Mouse (Mus musculus) embryonic facial prominence, embryonic 14.5 days (tissue): ENCODE measurements around the gene Vps52. TPM values are rescaled to one million over a fixed set of nuclear protein-coding genes. Genes with fewer than 3 reads are reported as not detected.
"Not testable (repeated sequence)": the region's sequence is repeated elsewhere in the genome, so short reads cannot be mapped to it uniquely, and the experiment has no call there.

Experiments used
- ATAC-seq: fragments of 200-750 bp; cut with Nextera tagmentation; 2 replicates; pipeline ENCODE4 v1.8.0; 2017; ENCODE audit warnings: low read depth, moderate number of reproducible peaks, moderate TSS enrichment
- DNase-seq: peaks from one replicate; pipeline ENCODE4 v3.0.0-alpha.2; 2015; ENCODE audit warnings: low spot score
- H3K27ac ChIP-seq: fragments of 300-500 bp; sonication (generic); replicated peaks from 2 replicates; pipeline ENCODE4 v1.5.1; 2014; ENCODE audit warnings: low read depth, mild to moderate bottlenecking, low read length, moderate library complexity
- H3K27me3 ChIP-seq: fragments of 300-500 bp; sonication (generic); replicated peaks from 2 replicates; pipeline ENCODE4 v1.6.1; 2014; ENCODE audit warnings: low read length; ENCODE audit not compliant: control insufficient read depth, insufficient read depth
- H3K36me3 ChIP-seq: fragments of 300-500 bp; sonication (generic); 2 replicates; pipeline ENCODE4 v1.6.1; 2014; ENCODE audit warnings: low read length, mixed read lengths; ENCODE audit not compliant: control insufficient read depth, insufficient read depth
- H3K4me1 ChIP-seq: fragments of 300-500 bp; sonication (generic); 2 replicates; pipeline ENCODE4 v1.6.1; 2014; ENCODE audit warnings: antibody characterized with exemption, low read length; ENCODE audit not compliant: control insufficient read depth, insufficient read depth
- H3K4me2 ChIP-seq: fragments of 300-500 bp; sonication (generic); 2 replicates; pipeline ENCODE4 v1.6.1; 2014; ENCODE audit warnings: low read depth, mild to moderate bottlenecking, low read length, moderate library complexity, mixed read lengths
- H3K4me3 ChIP-seq: fragments of 300-500 bp; sonication (generic); 2 replicates; pipeline ENCODE4 v1.5.1; 2014; ENCODE audit warnings: low read depth, mild to moderate bottlenecking, low read length
- H3K9ac ChIP-seq: fragments of 300-500 bp; sonication (generic); 2 replicates; pipeline ENCODE4 v1.6.1; 2014; ENCODE audit warnings: low read depth, mild to moderate bottlenecking, low read length, moderate library complexity, mixed read lengths
- H3K9me3 ChIP-seq: fragments of 300-500 bp; sonication (generic); 2 replicates; pipeline ENCODE4 v1.6.1; 2016; ENCODE audit warnings: low read length; ENCODE audit not compliant: control insufficient read depth
- WGBS: fragments of 180-500 bp; shearing (Covaris S2); extraction: QIAGEN DNeasy Blood & Tissue Kit; methylation state at CpG from one replicate; pipeline ENCODE4 v1.1.7; 2014; 5-methylcytosine and 5-hydroxymethylcytosine counted together
- polyA plus RNA-seq: library from polyadenylated mRNA; unstranded; fragments of >200 nt; fragmentation: Nextera tagmentation; extraction: Ambion mirVana; gene quantifications from 2 replicates; pipeline ENCODE4 v1.2.1, GENCODE M21; 2014

Gene Vps52
- polyA plus RNA-seq, 1 experiment from 2014 or later = 38.6 TPM

- ATAC-seq = no peak
- no peak for DNase-seq
- Histone ChIP-seq H3K27ac (no peak overlapping the region), H3K36me3 (no peaks in the 10 kb centered on the region), H3K4me3 (no peak overlapping the region), H3K9me3 (no peaks in the 10 kb centered on the region), H3K9ac (no peak overlapping the region), H3K4me1 (peaks cover 6% of the 10 kb centered on the region), H3K27me3 (peaks cover 50% of the 10 kb centered on the region), H3K4me2 (no peak overlapping the region)
- WGBS = 71% methylated on average over 6 of the region's 6 CpGs
Measured at GRCm38 (mm10) chr17:33979512-33980050, 24.0 kb downstream of the Vps52 start.

- ATAC-seq (no peak), DNase-seq (no peak)
- no peaks in the 10 kb centered on the region for H3K9me3 ChIP-seq
- H3K9ac ChIP-seq = no peak overlapping the region
- peak overlapping the region; percentile 49; the same call in 1 of the 2 replicates for H3K4me3 ChIP-seq
- H3K36me3 ChIP-seq = no peaks in the 10 kb centered on the region
- H3K27me3 ChIP-seq = peaks cover 48% of the 10 kb centered on the region
- peaks cover 6% of the 10 kb centered on the region for H3K4me1 ChIP-seq
- 0 out of 2 replicates have a peak overlapping the region, but pooled peaks have one; percentile 21 for H3K27ac ChIP-seq
- 75% methylated on average over 19 of the region's 19 CpGs for WGBS
- peak overlapping the region; percentile 62; the same call in 1 of the 2 replicates for H3K4me2 ChIP-seq
Measured at GRCm38 (mm10) chr17:33980181-33981035, 24.8 kb downstream of the Vps52 start.

- H3K9me3 ChIP-seq, H3K4me1 ChIP-seq, H3K36me3 ChIP-seq: not testable (repeated sequence)
- H3K4me3 ChIP-seq = peak overlapping the region; percentile 49
- H3K9ac ChIP-seq = peak overlapping the region; percentile 60
- DNase-seq (peak; percentile 99), ATAC-seq (peak; percentile 93)
- H3K27ac ChIP-seq = peak overlapping the region; percentile 90
- peak overlapping the region; percentile 62 for H3K4me2 ChIP-seq
- H3K27me3 ChIP-seq = peaks cover 42% of the 10 kb centered on the region
- 2% methylated on average over 27 of the region's 27 CpGs for WGBS
Measured at GRCm38 (mm10) chr17:33981192-33981909, 25.7 kb downstream of the Vps52 start.

- WGBS = 12% methylated on average over 8 of the region's 8 CpGs
- not testable (repeated sequence) for DNase-seq, H3K9me3 ChIP-seq
Measured at GRCm38 (mm10) chr17:33982136-33982535, 26.5 kb downstream of the Vps52 start.

GRCm38 (mm10) chr17:33991788-33992664 lies 36.4 kb downstream of the Vps52 start:
- Histone ChIP-seq H3K4me2 (no peak overlapping the region), H3K4me1 (no peaks in the 10 kb centered on the region), H3K27me3 (no peaks in the 10 kb centered on the region), H3K27ac (no peak overlapping the region), H3K9ac (no peak overlapping the region), H3K4me3 (no peak overlapping the region), H3K9me3 (no peaks in the 10 kb centered on the region; the same call in 1 of the 2 replicates), H3K36me3 (no peaks in the 10 kb centered on the region)
- ATAC-seq (no peak), DNase-seq (peak; percentile 83)
- WGBS = 32% methylated on average over 10 of the region's 10 CpGs

More at GRCm38 (mm10) chr17:33982136-33982535, 26.5 kb downstream of the Vps52 start:
- ATAC-seq, H3K9ac ChIP-seq, H3K27ac ChIP-seq, H3K36me3 ChIP-seq, H3K4me1 ChIP-seq: not testable (repeated sequence)
- Histone ChIP-seq H3K4me2 (peak overlapping the region; percentile 62), H3K4me3 (peak overlapping the region; percentile 49; the same call in 1 of the 2 replicates), H3K27me3 (peaks cover 34% of the 10 kb centered on the region)

GRCm38 (mm10) chr17:33994959-33995358 lies 39.3 kb downstream of the Vps52 start:
- H3K36me3 ChIP-seq = no peaks in the 10 kb centered on the region
- no peak overlapping the region for H3K4me2 ChIP-seq
- 84% methylated on average over 8 of the region's 8 CpGs for WGBS
- H3K9ac ChIP-seq = no peak overlapping the region
- H3K4me1 ChIP-seq = peaks cover 3% of the 10 kb centered on the region; the same call in 1 of the 2 replicates
- H3K27ac ChIP-seq = no peak overlapping the region
- H3K27me3 ChIP-seq = peaks cover 20% of the 10 kb centered on the region
- no peak for DNase-seq
- H3K9me3 ChIP-seq = no peaks in the 10 kb centered on the region; the same call in 1 of the 2 replicates
- no peak for ATAC-seq
- H3K4me3 ChIP-seq = no peak overlapping the region

GRCm38 (mm10) chr17:33995651-33996050 lies 40.0 kb downstream of the Vps52 start:
- H3K36me3 ChIP-seq = no peaks in the 10 kb centered on the region
- no peak for DNase-seq
- no peak overlapping the region for H3K9ac ChIP-seq
- peaks cover 4% of the 10 kb centered on the region; the same call in 1 of the 2 replicates for H3K4me1 ChIP-seq
- no peak overlapping the region for H3K27ac ChIP-seq
- H3K9me3 ChIP-seq = no peaks in the 10 kb centered on the region; the same call in 1 of the 2 replicates
- no peak for ATAC-seq
- peaks cover 27% of the 10 kb centered on the region for H3K27me3 ChIP-seq
- H3K4me3 ChIP-seq = no peak overlapping the region
- H3K4me2 ChIP-seq = no peak overlapping the region
- WGBS = 45% methylated on average over 3 of the region's 3 CpGs

GRCm38 (mm10) chr17:33997025-33997424 lies 41.4 kb downstream of the Vps52 start:
- not testable (repeated sequence) for H3K36me3 ChIP-seq, H3K4me3 ChIP-seq, DNase-seq, H3K4me1 ChIP-seq, H3K9ac ChIP-seq, ATAC-seq, H3K27ac ChIP-seq, H3K9me3 ChIP-seq, H3K4me2 ChIP-seq
- peaks cover 40% of the 10 kb centered on the region for H3K27me3 ChIP-seq
- 89% methylated on average over 2 of the region's 2 CpGs for WGBS
